Mouse (Mus musculus) neural tube, embryonic 11.5 days (tissue): ENCODE measurements around the gene Cdh23. TPM values are rescaled to one million over a fixed set of nuclear protein-coding genes. Genes with fewer than 3 reads are reported as not detected.

Experiments used
- ATAC-seq: fragments of 200-750 bp; cut with Nextera tagmentation; 2 replicates; pipeline ENCODE4 v1.8.0; 2017; ENCODE audit warnings: moderate number of reproducible peaks, mild to moderate bottlenecking, moderate TSS enrichment, moderate library complexity; ENCODE audit not compliant: insufficient read depth, low FRiP score, low TSS enrichment
- DNase-seq: peaks from one replicate; pipeline ENCODE4 v3.0.0-alpha.2; 2015; ENCODE audit warnings: low spot score
- H3K27ac ChIP-seq: fragments of 300-500 bp; sonication (generic); 2 replicates; pipeline ENCODE4 v1.5.1; 2014; ENCODE audit warnings: low read depth, mild to moderate bottlenecking, low read length
- H3K27me3 ChIP-seq: fragments of 300-500 bp; sonication (generic); 2 replicates; pipeline ENCODE4 v1.6.1; 2014; ENCODE audit warnings: mild to moderate bottlenecking, low read length, mixed read lengths; ENCODE audit not compliant: control insufficient read depth, insufficient read depth
- H3K36me3 ChIP-seq: fragments of 300-500 bp; sonication (generic); 2 replicates; pipeline ENCODE4 v1.6.1; 2014; ENCODE audit warnings: mild to moderate bottlenecking, low read length, moderate library complexity, mixed read lengths; ENCODE audit not compliant: control insufficient read depth, insufficient read depth
- H3K4me1 ChIP-seq: fragments of 300-500 bp; sonication (generic); 2 replicates; pipeline ENCODE4 v1.6.1; 2014; ENCODE audit warnings: low read length, mixed read lengths; ENCODE audit not compliant: control insufficient read depth, insufficient read depth
- H3K4me2 ChIP-seq: fragments of 300-500 bp; sonication (generic); 2 replicates; pipeline ENCODE4 v1.6.1; 2014; ENCODE audit warnings: low read depth, mild to moderate bottlenecking, moderate library complexity
- H3K4me3 ChIP-seq: fragments of 300-500 bp; sonication (generic); 2 replicates; pipeline ENCODE4 v1.5.1; 2014; ENCODE audit warnings: low read depth, low read length
- H3K9ac ChIP-seq: fragments of 300-500 bp; sonication (generic); 2 replicates; pipeline ENCODE4 v1.6.1; 2014; ENCODE audit warnings: mild to moderate bottlenecking, low read length
- H3K9me3 ChIP-seq: fragments of 300-500 bp; sonication (generic); 2 replicates; pipeline ENCODE4 v1.6.1; 2016; ENCODE audit warnings: low read length; ENCODE audit not compliant: control insufficient read depth
- WGBS: fragments of 180-500 bp; shearing (Covaris S2); extraction: QIAGEN DNeasy Blood & Tissue Kit; methylation state at CpG from one replicate; pipeline ENCODE4 v1.1.7; 2014; 5-methylcytosine and 5-hydroxymethylcytosine counted together
- polyA plus RNA-seq: library from polyadenylated mRNA; unstranded; fragments of >200 nt; fragmentation: Nextera tagmentation; extraction: Ambion mirVana; gene quantifications from 2 replicates; pipeline ENCODE4 v1.2.1, GENCODE M21; 2014

The Cdh23 gene
- polyA plus RNA-seq, 1 experiment from 2014 or later: 0.50 TPM

- DNase-seq: no peak
- no peaks in the 10 kb centered on the region for H3K4me1 ChIP-seq
- no peak for ATAC-seq
- no peaks in the 10 kb centered on the region for H3K27me3 ChIP-seq
- H3K4me2 ChIP-seq: no peak overlapping the region
- H3K27ac ChIP-seq: no peak overlapping the region
- no peak overlapping the region for H3K4me3 ChIP-seq
- no peak overlapping the region for H3K9ac ChIP-seq
- H3K9me3 ChIP-seq: no peaks in the 10 kb centered on the region
- 85% methylated on average over 2 of the region's 2 CpGs for WGBS
- H3K36me3 ChIP-seq: no peaks in the 10 kb centered on the region
These were observed 279.2 kb downstream of the Cdh23 start for GRCm38 (mm10) chr10:60417041-60417440.

DNA sequence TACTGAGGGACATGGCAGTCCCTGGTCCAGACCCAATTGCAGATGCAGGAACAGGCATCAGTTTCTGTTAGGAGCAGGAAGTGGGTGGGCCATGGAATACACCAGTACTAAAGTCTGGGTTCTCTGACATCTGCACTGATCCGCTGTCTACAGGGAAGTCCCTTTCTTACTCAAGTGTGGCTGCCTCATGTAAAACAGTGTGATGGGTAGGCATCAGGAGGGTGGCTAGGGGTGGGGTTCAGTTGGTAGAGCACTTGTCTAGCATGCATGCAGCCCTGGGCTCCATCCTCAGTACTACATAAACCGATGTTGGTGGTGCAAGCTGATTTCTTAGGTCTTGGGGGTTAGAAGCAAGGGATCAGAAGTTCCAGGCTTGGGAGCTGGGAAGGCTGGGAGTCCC lies 282.5 kb downstream of the Cdh23 start:
- DNase-seq (no peak), ATAC-seq (no peak)
- no peaks in the 10 kb centered on the region for H3K27me3 ChIP-seq
- no peak overlapping the region for H3K4me3 ChIP-seq
- H3K27ac ChIP-seq: no peak overlapping the region
- no peak overlapping the region for H3K4me2 ChIP-seq
- H3K4me1 ChIP-seq: no peaks in the 10 kb centered on the region
- no peaks in the 10 kb centered on the region for H3K36me3 ChIP-seq
- no peaks in the 10 kb centered on the region for H3K9me3 ChIP-seq
- 76% methylated on average over 2 of the region's 2 CpGs for WGBS
- H3K9ac ChIP-seq: no peak overlapping the region

- H3K4me1 ChIP-seq: no peaks in the 10 kb centered on the region
- no peak overlapping the region for H3K9ac ChIP-seq
- WGBS: 31% methylated on average over 5 of the region's 5 CpGs
- DNase-seq (no peak), ATAC-seq (no peak)
- H3K36me3 ChIP-seq: no peaks in the 10 kb centered on the region
- H3K27ac ChIP-seq: no peak overlapping the region
- H3K27me3 ChIP-seq: no peaks in the 10 kb centered on the region
- no peak overlapping the region for H3K4me2 ChIP-seq
- no peaks in the 10 kb centered on the region for H3K9me3 ChIP-seq
- no peak overlapping the region for H3K4me3 ChIP-seq
These were observed 284.5 kb downstream of the Cdh23 start for GRCm38 (mm10) chr10:60411794-60412193.

- no peak for ATAC-seq
- H3K9me3 ChIP-seq: no peaks in the 10 kb centered on the region
- no peaks in the 10 kb centered on the region for H3K27me3 ChIP-seq
- no peak overlapping the region for H3K9ac ChIP-seq
- H3K4me3 ChIP-seq: no peak overlapping the region
- DNase-seq: peak; percentile 73
- H3K4me2 ChIP-seq: no peak overlapping the region
- WGBS: 4% methylated on average over 5 of the region's 5 CpGs
- no peak overlapping the region for H3K27ac ChIP-seq
- H3K36me3 ChIP-seq: no peaks in the 10 kb centered on the region
- no peaks in the 10 kb centered on the region for H3K4me1 ChIP-seq
These were observed 288.5 kb downstream of the Cdh23 start for GRCm38 (mm10) chr10:60407831-60408230.

DNA sequence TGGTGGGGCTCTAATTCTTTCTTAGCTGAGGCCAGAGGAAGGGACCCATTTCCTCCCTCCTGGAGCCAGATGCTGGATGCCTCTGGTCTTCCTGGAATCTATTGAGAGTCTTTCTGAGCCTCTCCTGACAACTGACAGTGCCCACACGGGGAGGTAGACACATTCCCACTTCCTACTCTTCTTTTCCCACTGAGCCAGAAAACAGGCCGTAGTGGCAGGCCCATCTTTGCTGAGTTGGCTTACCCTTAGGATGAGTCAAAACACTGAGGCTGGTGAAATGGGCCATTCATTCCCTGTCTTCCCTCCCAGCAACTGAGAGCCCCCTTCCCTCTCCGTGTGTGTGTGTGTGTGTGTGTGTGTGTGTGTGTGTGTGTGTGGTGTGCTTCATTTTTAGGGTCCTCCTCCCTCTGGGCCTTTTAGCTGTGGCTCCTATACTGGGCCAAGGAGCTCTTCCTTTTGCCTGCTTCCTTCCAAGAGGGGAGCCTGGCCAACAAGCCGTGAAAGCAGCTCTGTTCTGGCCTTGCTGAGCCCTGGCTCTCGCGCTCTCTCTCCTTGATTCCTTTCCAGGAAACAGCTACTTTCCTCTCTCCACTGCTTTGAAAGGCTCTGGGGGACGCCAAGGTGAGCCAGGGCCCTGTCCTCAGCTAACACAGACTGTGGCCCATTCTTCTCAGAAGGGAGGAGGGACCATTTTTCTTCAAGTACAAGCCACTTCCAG lies 290.7 kb downstream of the Cdh23 start:
- DNase-seq (no peak), ATAC-seq (no peak)
- Histone ChIP-seq H3K4me1 (no peaks in the 10 kb centered on the region), H3K27me3 (no peaks in the 10 kb centered on the region), H3K4me2 (no peak overlapping the region), H3K4me3 (no peak overlapping the region), H3K9me3 (no peaks in the 10 kb centered on the region), H3K27ac (no peak overlapping the region), H3K36me3 (no peaks in the 10 kb centered on the region), H3K9ac (no peak overlapping the region)
- WGBS: 70% methylated on average over 7 of the region's 7 CpGs

GRCm38 (mm10) chr10:60400507-60401295 lies 295.6 kb downstream of the Cdh23 start:
- H3K36me3 ChIP-seq: no peaks in the 10 kb centered on the region
- H3K4me1 ChIP-seq: no peaks in the 10 kb centered on the region
- H3K9ac ChIP-seq: no peak overlapping the region; the same call in 1 of the 2 replicates
- no peak for ATAC-seq
- 82% methylated on average over 11 of the region's 11 CpGs for WGBS
- H3K4me3 ChIP-seq: no peak overlapping the region
- no peaks in the 10 kb centered on the region for H3K9me3 ChIP-seq
- no peaks in the 10 kb centered on the region for H3K27me3 ChIP-seq
- DNase-seq: no peak
- H3K4me2 ChIP-seq: no peak overlapping the region
- H3K27ac ChIP-seq: no peak overlapping the region

DNA sequence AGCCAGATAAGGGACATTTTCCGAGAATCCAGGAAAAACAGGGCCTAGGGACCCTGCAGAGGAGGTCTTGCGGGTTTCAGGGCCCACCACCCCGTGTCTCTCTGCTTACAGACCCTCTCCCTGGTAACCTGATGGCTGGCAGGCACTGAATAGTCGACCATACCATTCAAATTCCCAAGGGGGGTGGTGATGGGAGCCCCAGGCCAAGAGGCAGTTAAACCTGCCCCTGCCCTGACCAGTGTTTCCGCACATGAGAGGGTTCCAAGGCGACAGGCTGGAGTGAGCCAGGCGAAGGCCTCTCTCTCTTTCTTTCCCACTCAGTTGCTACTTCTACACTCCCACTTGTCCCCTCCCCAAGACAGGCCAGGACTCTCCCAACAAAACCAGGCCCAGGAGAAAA lies 296.8 kb downstream of the Cdh23 start, which contains the start of gene Gm17455:
Gene Gm17455 (plus strand): TSS at position 278 of the 400 bp plus-strand sequence.
- Histone ChIP-seq H3K9me3 (no peaks in the 10 kb centered on the region), H3K36me3 (no peaks in the 10 kb centered on the region), H3K4me3 (no peak within 1 kb of the TSS), H3K4me2 (no peak within 1 kb of the TSS), H3K4me1 (no peaks in the 10 kb centered on the region), H3K27me3 (no peaks in the 10 kb centered on the region), H3K9ac (no peak within 1 kb of the TSS; the same call in 1 of the 2 replicates), H3K27ac (no peak within 1 kb of the TSS)
- 54% methylated on average over 7 of the region's 7 CpGs for WGBS
- DNase-seq (no peak), ATAC-seq (no peak)

- ATAC-seq (no peak), DNase-seq (no peak)
- WGBS: 92% methylated on average over 10 of the region's 10 CpGs
These were observed 298.1 kb downstream of the Cdh23 start for GRCm38 (mm10) chr10:60398051-60398814.

More at GRCm38 (mm10) chr10:60398051-60398814, 298.1 kb downstream of the Cdh23 start:
- no peak overlapping the region for H3K4me2 ChIP-seq
- H3K4me3 ChIP-seq: no peak overlapping the region
- H3K27ac ChIP-seq: no peak overlapping the region
- H3K9me3 ChIP-seq: no peaks in the 10 kb centered on the region
- H3K9ac ChIP-seq: no peak overlapping the region
- H3K4me1 ChIP-seq: no peaks in the 10 kb centered on the region
- no peaks in the 10 kb centered on the region for H3K36me3 ChIP-seq
- H3K27me3 ChIP-seq: no peaks in the 10 kb centered on the region
